Mouse (Mus musculus) right cerebral cortex, adult 2 months (tissue): Measurements from ENCODE around the gene Fam53b.
"Not testable (repeated sequence)": the region's sequence is repeated elsewhere in the genome, so short reads cannot be mapped to it uniquely, and the experiment has no call there.

ENCODE experiments used
- DNase-seq, 2 experiments: peaks; one replicate each; pipeline ENCODE4 v3.0.0; 2021 to 2022; ENCODE audit warnings: low spot score in 2 of 2

Fam53b gene

GRCm38 (mm10) chr7:132682901-132683300, 130.8 kb downstream of the Fam53b start:
- DNase-seq: no peak

- no peak for DNase-seq
Measured at GRCm38 (mm10) chr7:132682336-132682735, 131.3 kb downstream of the Fam53b start.

- DNase-seq: no peak
Measured at GRCm38 (mm10) chr7:132681831-132682230, 131.9 kb downstream of the Fam53b start.

GRCm38 (mm10) chr7:132681296-132681695, 132.4 kb downstream of the Fam53b start:
- no peak for DNase-seq

GRCm38 (mm10) chr7:132679549-132679948, 134.1 kb downstream of the Fam53b start:
- no peak for DNase-seq

GRCm38 (mm10) chr7:132679117-132679516, 134.6 kb downstream of the Fam53b start:
- DNase-seq: no peak

- no peak for DNase-seq
Measured at GRCm38 (mm10) chr7:132675922-132676321, 137.8 kb downstream of the Fam53b start.

- DNase-seq: no peak
Measured at GRCm38 (mm10) chr7:132673931-132674755, 139.5 kb downstream of the Fam53b start.

GRCm38 (mm10) chr7:132672481-132672959, 141.2 kb downstream of the Fam53b start:
- DNase-seq: peak; percentile 39 to 53

GRCm38 (mm10) chr7:132670863-132671165, 142.9 kb downstream of the Fam53b start:
- no peak for DNase-seq

- DNase-seq: no peak
Measured at GRCm38 (mm10) chr7:132669999-132670862, 143.5 kb downstream of the Fam53b start.

GRCm38 (mm10) chr7:132668604-132669003, 145.1 kb downstream of the Fam53b start:
- DNase-seq: no peak

- no peak for DNase-seq
Measured at GRCm38 (mm10) chr7:132666516-132666915, 147.2 kb downstream of the Fam53b start.

GRCm38 (mm10) chr7:132665664-132666382, 147.9 kb downstream of the Fam53b start:
- DNase-seq: no peak

GRCm38 (mm10) chr7:132664815-132665214, 148.9 kb downstream of the Fam53b start:
- no peak for DNase-seq

GRCm38 (mm10) chr7:132662831-132663230, 150.9 kb downstream of the Fam53b start:
- not testable (repeated sequence) for DNase-seq
